Mouse (Mus musculus) myocyte (in vitro differentiated cells): ENCODE results near the gene Wbp11.
A peak's percentile ranks its signal among the peaks of the same experiment; 100 is the strongest.

Experiments
- CEBPB ChIP-seq: IDR thresholded peaks from 2 replicates; pipeline ENCODE4 v1.6.1; 2011; ENCODE audit warnings: mild to moderate bottlenecking, moderate library complexity; ENCODE audit not compliant: poor library complexity, insufficient read depth, severe bottlenecking
- USF1 ChIP-seq: IDR thresholded peaks from one replicate; pipeline ENCODE4 v1.6.1; 2011; ENCODE audit warnings: low read depth, mild to moderate bottlenecking, control low read depth, moderate library complexity

DNA sequence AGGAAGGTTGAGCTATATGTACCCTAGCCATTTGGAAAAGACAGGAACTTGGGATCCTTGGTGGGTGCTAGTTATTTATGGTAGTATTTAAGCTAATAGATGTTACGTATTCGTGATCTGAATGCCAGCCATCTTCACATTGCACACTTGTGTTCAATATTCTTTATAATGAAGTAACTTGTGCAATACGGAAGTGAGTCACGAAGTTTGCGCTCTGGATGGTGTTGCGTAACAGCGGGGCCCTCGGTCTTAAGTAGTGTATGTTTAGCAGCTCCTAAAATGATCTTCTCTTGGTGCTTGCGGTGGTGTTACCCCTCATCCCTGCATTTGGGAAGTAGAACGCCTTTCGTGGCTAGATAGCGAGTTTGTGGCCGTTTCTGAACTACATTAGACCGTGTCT lies 19.0 kb downstream of the Wbp11 start:
- TF ChIP-seq CEBPB = peak; percentile 100
- no peak for TF ChIP-seq USF1
